Comparison of ENCODE assay signal across 8 mouse cellular contexts in the genomic region with DNA sequence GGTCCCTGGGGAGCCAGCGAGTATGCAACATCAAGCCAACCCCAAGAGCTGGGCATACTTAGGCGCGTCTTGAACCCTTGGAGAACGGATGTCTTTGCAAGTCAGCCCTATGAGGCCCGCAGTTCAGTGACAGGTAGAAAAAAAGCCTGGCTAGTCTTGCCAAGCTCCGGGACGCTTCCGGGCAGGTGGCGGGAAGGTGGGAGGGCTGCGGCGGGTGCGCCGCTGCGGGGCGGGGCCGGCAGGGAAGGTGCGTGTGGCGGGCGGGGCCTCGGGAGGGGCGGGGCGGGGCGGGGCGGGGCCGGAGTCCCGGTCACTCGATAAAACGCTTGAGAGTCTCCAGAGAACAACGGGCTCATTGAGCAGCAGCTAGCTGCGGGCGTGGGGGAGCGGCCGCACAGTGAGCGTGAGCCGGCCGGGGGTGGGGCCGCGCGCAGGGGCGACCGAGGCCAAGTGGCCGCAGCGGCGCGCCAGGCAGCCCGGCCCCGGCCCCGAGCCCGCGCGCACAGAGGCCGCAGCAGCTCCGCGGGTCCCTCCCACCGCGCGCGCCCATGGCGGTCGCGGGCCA. TPM values are rescaled to one million over a fixed set of nuclear protein-coding genes. Genes with fewer than 3 reads are reported as not detected.
DNase-seq lines count a peak whose midpoint lies in the region; ATAC-seq and TF ChIP-seq lines count a peak whose summit lies in the region.

No protein-coding gene starts in this region.

- H3K4me1 ChIP-seq in intestine, postnatal 0 days (replicated peaks; ENCODE audit: control insufficient read depth, insufficient read depth, low read length) = no peaks in the 10 kb centered on the region; the same call in 1 of the 2 replicates
- no peaks in the 10 kb centered on the region for H3K4me1 ChIP-seq in limb, embryonic 14.5 days (ENCODE audit: control insufficient read depth, insufficient read depth, low read length)
- H3K4me1 ChIP-seq in midbrain, embryonic 13.5 days (replicated peaks) = peaks cover 19% of the 10 kb centered on the region

- peak overlapping the region; percentile 94 for H3K27ac ChIP-seq in intestine, postnatal 0 days (ENCODE audit: low read depth, low read length)
- H3K27ac ChIP-seq in limb, embryonic 14.5 days (replicated peaks; ENCODE audit: low read depth, low read length) = peak overlapping the region; percentile 34; the same call in 1 of the 2 replicates
- peak overlapping the region; percentile 56 for H3K27ac ChIP-seq in midbrain, embryonic 13.5 days

- 1% methylated on average over 52 of the region's 61 CpGs for WGBS in intestine, postnatal 0 days
- WGBS in limb, embryonic 14.5 days = 2% methylated on average over 45 of the region's 61 CpGs
- WGBS in midbrain, embryonic 13.5 days = 1% methylated on average over 56 of the region's 61 CpGs

- ATAC-seq in intestine, postnatal 0 days = peak; percentile 93
- peak; percentile 77 for ATAC-seq in limb, embryonic 14.5 days (ENCODE audit: low FRiP score, low read depth)
- peak; percentile 90 for ATAC-seq in midbrain, embryonic 13.5 days

- TF ChIP-seq CTCF in intestine, postnatal 0 days (IDR thresholded peaks at IDR 0.05; ENCODE audit: low read depth) = no peak

- H3K36me3 ChIP-seq in intestine, postnatal 0 days (ENCODE audit: control insufficient read depth, insufficient read depth) = no peaks in the 10 kb centered on the region
- no peaks in the 10 kb centered on the region for H3K36me3 ChIP-seq in limb, embryonic 14.5 days (ENCODE audit: control insufficient read depth, insufficient read depth, low read length)
- H3K36me3 ChIP-seq in midbrain, embryonic 13.5 days = no peaks in the 10 kb centered on the region

- DNase-seq in A20 (ENCODE audit: low read depth, low spot score) = peak; percentile 89
- DNase-seq in adrenal gland, postnatal 10 days = peak; percentile 90
- DNase-seq in embryo, embryonic 9.5 days (ENCODE audit: extremely low spot score) = peak; percentile 88
- peak; percentile 75 to 84 for DNase-seq in heart, adult 18-20 months
- peak; percentile 46 for DNase-seq in limb, embryonic 14.5 days (ENCODE audit: low spot score)
- peak; percentile 35 for DNase-seq in spleen, adult 12 weeks (ENCODE audit: low spot score)

- H3K27me3 ChIP-seq in intestine, postnatal 0 days (replicated peaks; ENCODE audit: control insufficient read depth, insufficient read depth, low read length) = no peaks in the 10 kb centered on the region
- H3K27me3 ChIP-seq in limb, embryonic 14.5 days (ENCODE audit: control insufficient read depth, insufficient read depth, low read length) = no peaks in the 10 kb centered on the region; the same call in 1 of the 2 replicates
- H3K27me3 ChIP-seq in midbrain, embryonic 13.5 days = peaks cover 25% of the 10 kb centered on the region

- H3K9ac ChIP-seq in intestine, postnatal 0 days (ENCODE audit: low read depth, low read length) = peak overlapping the region; percentile 79
- peak overlapping the region; percentile 68 for H3K9ac ChIP-seq in limb, embryonic 14.5 days (ENCODE audit: low read depth, low read length, severe bottlenecking)
- H3K9ac ChIP-seq in midbrain, embryonic 13.5 days (replicated peaks) = peak overlapping the region; percentile 80

- H3K9me3 ChIP-seq in intestine, postnatal 0 days (ENCODE audit: control insufficient read depth) = no peaks in the 10 kb centered on the region
- no peaks in the 10 kb centered on the region for H3K9me3 ChIP-seq in limb, embryonic 14.5 days (ENCODE audit: control insufficient read depth, low read length)
- H3K9me3 ChIP-seq in midbrain, embryonic 13.5 days = no peaks in the 10 kb centered on the region

- TF ChIP-seq POLR2A in limb, embryonic 14.5 days (IDR thresholded peaks at IDR 0.05; ENCODE audit: borderline replicate concordance, extremely low read depth, insufficient read depth, insufficient read length) = 0 out of 2 replicates have a peak, but pooled peaks have one; percentile 11

- peak overlapping the region; percentile 94 for H3K4me2 ChIP-seq in intestine, postnatal 0 days (replicated peaks; ENCODE audit: low read depth)
- H3K4me2 ChIP-seq in limb, embryonic 14.5 days (replicated peaks; ENCODE audit: low read depth, low read length, severe bottlenecking) = peak overlapping the region; percentile 84
- H3K4me2 ChIP-seq in midbrain, embryonic 13.5 days (replicated peaks) = peak overlapping the region; percentile 96

- peak overlapping the region; percentile 86 for H3K4me3 ChIP-seq in intestine, postnatal 0 days (ENCODE audit: low read depth, low read length)
- peak overlapping the region; percentile 69 for H3K4me3 ChIP-seq in limb, embryonic 14.5 days (replicated peaks; ENCODE audit: low read length)
- peak overlapping the region; percentile 78 for H3K4me3 ChIP-seq in midbrain, embryonic 13.5 days (replicated peaks)

RNA-seq across cellular contexts. Expression of a gene that starts 41.3 kb away (rescaled TPM):
- 100 to 1,000 TPM; 145 to 179 TPM for total RNA-seq in adrenal gland, postnatal 10 days (2021)
- 10 to 100 TPM; 51.5 to 62.3 TPM for total RNA-seq in heart, adult 18-20 months (2021)
- polyA plus RNA-seq in intestine, postnatal 0 days (2015; fragmentation: Nextera tagmentation; extraction: Ambion mirVana) = 32.1 and 36.9 TPM in 2 replicates
- 49.2 and 49.6 TPM in 2 replicates for polyA plus RNA-seq in limb, embryonic 14.5 days (2012; rRNA removed)
- 59.1 and 59.6 TPM in 2 replicates for polyA plus RNA-seq in limb, embryonic 14.5 days (2014; fragmentation: Nextera tagmentation; extraction: Ambion mirVana)
- polyA plus RNA-seq in midbrain, embryonic 13.5 days (2015; fragmentation: Nextera tagmentation; extraction: Ambion mirVana) = 17.6 and 19.6 TPM in 2 replicates

Comparison
In these comparisons a context has a peak if more than half of its experiments do, and no peak if none do; other contexts are left out.
1. Peak in every context shown above with its lines: DNase-seq, ATAC-seq, H3K4me3 ChIP-seq and H3K27ac ChIP-seq.
2. DNase-seq: peak in every context shown above with its lines; median percentile 90 in adrenal gland, postnatal 10 days; 89 in A20; 88 in embryo, embryonic 9.5 days; 80 in heart, adult 18-20 months; 46 in limb, embryonic 14.5 days; 35 in spleen, adult 12 weeks.
3. H3K27ac ChIP-seq: peak in every context shown above with its lines; median percentile 94 in intestine, postnatal 0 days; 56 in midbrain, embryonic 13.5 days; 34 in limb, embryonic 14.5 days.